Mouse (Mus musculus) MEL (cell line): Measurements from ENCODE around the gene Mob4. TPM values are rescaled to one million over a fixed set of nuclear protein-coding genes. Genes with fewer than 3 reads are reported as not detected.

Source experiments
- DNase-seq: peaks from one replicate; pipeline ENCODE4 v3.0.0; 2011; ENCODE audit warnings: low read depth, low spot score
- H3K27ac ChIP-seq: 2 replicates; pipeline ENCODE4 v1.5.1; 2012; ENCODE audit warnings: low read depth, mild to moderate bottlenecking, control low read depth, low read length, moderate library complexity; ENCODE audit not compliant: control insufficient read depth
- H3K27me3 ChIP-seq, 2 experiments: fragments of 150-350 bp in 1 of 2; sonication (generic) in 1 of 2; 2 replicates each; pipeline ENCODE4 v1.6.1; 2012; ENCODE audit warnings: low read length in 2 of 2, mild to moderate bottlenecking in 2 of 2, improper control_type of control experiment in 1 of 2, moderate library complexity in 1 of 2; ENCODE audit not compliant: insufficient read depth in 2 of 2, control insufficient read depth in 1 of 2
- H3K36me3 ChIP-seq, 2 experiments: 2 replicates each; pipeline ENCODE4 v1.6.1; 2012 to 2014; ENCODE audit warnings: low read length in 2 of 2, improper control_type of control experiment in 1 of 2, inconsistent platforms in 1 of 2, mild to moderate bottlenecking in 1 of 2; ENCODE audit not compliant: insufficient read depth in 2 of 2, control insufficient read depth in 1 of 2
- H3K4me1 ChIP-seq, 2 experiments: fragments of 150-350 bp in 1 of 2; sonication (generic) in 1 of 2; 2 replicates each; pipeline ENCODE4 v1.6.1; 2012; ENCODE audit warnings: low read length in 2 of 2, improper control_type of control experiment in 1 of 2, mild to moderate bottlenecking in 1 of 2; ENCODE audit not compliant: insufficient read depth in 2 of 2, control insufficient read depth in 1 of 2
- H3K4me3 ChIP-seq, 2 experiments: fragments of 150-350 bp in 1 of 2; sonication (generic) in 1 of 2; 2 replicates each; pipeline ENCODE4 v1.5.1; 2012; ENCODE audit warnings: low read depth in 2 of 2, low read length in 2 of 2, mild to moderate bottlenecking in 2 of 2, moderate library complexity in 2 of 2, control low read depth in 1 of 2, improper control_type of control experiment in 1 of 2; ENCODE audit not compliant: control insufficient read depth in 1 of 2, insufficient read depth in 1 of 2
- H3K79me2 ChIP-seq: 2 replicates; pipeline ENCODE4 v1.6.1; 2012; ENCODE audit warnings: mild to moderate bottlenecking, low read length, moderate library complexity; ENCODE audit not compliant: control insufficient read depth, poor library complexity, insufficient read depth
- H3K9ac ChIP-seq: 2 replicates; pipeline ENCODE4 v1.6.1; 2012; ENCODE audit warnings: low read depth, mild to moderate bottlenecking, control low read depth, low read length, moderate library complexity; ENCODE audit not compliant: control insufficient read depth, poor library complexity, severe bottlenecking
- H3K9me3 ChIP-seq: fragments of 150-350 bp; sonication (generic); replicated peaks from 2 replicates; pipeline ENCODE4 v1.6.1; 2012; ENCODE audit warnings: mild to moderate bottlenecking, low read length, improper control_type of control experiment, moderate library complexity; ENCODE audit not compliant: insufficient read depth
- CHD1 ChIP-seq: IDR thresholded peaks from 2 replicates; pipeline ENCODE4 v1.6.1; 2012; ENCODE audit warnings: low read depth, mild to moderate bottlenecking, inconsistent platforms, low read length, improper control_type of control experiment
- CHD2 ChIP-seq: IDR thresholded peaks from 2 replicates; pipeline ENCODE4 v1.6.1; 2011; ENCODE audit warnings: low read length, improper control_type of control experiment
- CTCF ChIP-seq, 3 experiments: IDR thresholded peaks in 2 of 3; conservative IDR thresholded peaks in 1 of 3; 2 replicates each; pipeline ENCODE4 v1.5.1; 2011 to 2012; ENCODE audit warnings: low read length in 3 of 3, low read depth in 2 of 3, mild to moderate bottlenecking in 2 of 3, improper control_type of control experiment in 1 of 3, inconsistent platforms in 1 of 3, mixed read lengths in 1 of 3, moderate library complexity in 1 of 3; ENCODE audit not compliant: control insufficient read depth in 1 of 3, insufficient read depth in 1 of 3, poor library complexity in 1 of 3, severe bottlenecking in 1 of 3
- EP300 ChIP-seq, 2 experiments: IDR thresholded peaks; 2 replicates each; pipeline ENCODE4 v1.6.1; 2011; ENCODE audit warnings: improper control_type of control experiment in 2 of 2, low read length in 2 of 2, low read depth in 1 of 2, mild to moderate bottlenecking in 1 of 2
- ETS1 ChIP-seq: IDR thresholded peaks from 2 replicates; pipeline ENCODE4 v1.6.1; 2012; ENCODE audit warnings: low read depth, mild to moderate bottlenecking, inconsistent platforms, low read length, improper control_type of control experiment, moderate library complexity
- GATA1 ChIP-seq: IDR thresholded peaks from 2 replicates; pipeline ENCODE4 v1.6.1; 2011; ENCODE audit warnings: low read depth, low read length, improper control_type of control experiment
- HCFC1 ChIP-seq: IDR thresholded peaks from 2 replicates; pipeline ENCODE4 v1.6.1; 2012; ENCODE audit warnings: low read depth, mild to moderate bottlenecking, inconsistent platforms, low read length, improper control_type of control experiment, moderate library complexity
- JUND ChIP-seq: IDR thresholded peaks from 2 replicates; pipeline ENCODE4 v1.6.1; 2011; ENCODE audit warnings: low read depth, mild to moderate bottlenecking, improper control_type of control experiment, low read length
- MAX ChIP-seq: IDR thresholded peaks from 2 replicates; pipeline ENCODE4 v1.6.1; 2011; ENCODE audit warnings: low read length, improper control_type of control experiment
- MAZ ChIP-seq: IDR thresholded peaks from 2 replicates; pipeline ENCODE4 v1.6.1; 2012; ENCODE audit warnings: low read depth, mild to moderate bottlenecking, inconsistent platforms, low read length, improper control_type of control experiment
- MEF2A ChIP-seq: IDR thresholded peaks from 2 replicates; pipeline ENCODE4 v1.6.1; 2014; ENCODE audit warnings: low read depth, mild to moderate bottlenecking, inconsistent platforms, low read length, improper control_type of control experiment; ENCODE audit not compliant: poor library complexity, insufficient replicate concordance, severe bottlenecking; ENCODE audit errors: extremely low read depth
- MXI1 ChIP-seq: IDR thresholded peaks from 2 replicates; pipeline ENCODE4 v1.6.1; 2011; ENCODE audit warnings: mild to moderate bottlenecking, low read depth, low read length, improper control_type of control experiment
- MYB ChIP-seq: IDR thresholded peaks from 2 replicates; pipeline ENCODE4 v1.6.1; 2011; ENCODE audit warnings: mild to moderate bottlenecking, low read depth, low read length, improper control_type of control experiment
- NRF1 ChIP-seq: IDR thresholded peaks from 2 replicates; pipeline ENCODE4 v1.6.1; 2014; ENCODE audit warnings: low read depth, mild to moderate bottlenecking, inconsistent platforms, low read length, improper control_type of control experiment, moderate library complexity; ENCODE audit not compliant: poor library complexity, insufficient read depth, severe bottlenecking
- POLR2A ChIP-seq, 2 experiments: IDR thresholded peaks; 2 replicates each; pipeline ENCODE4 v1.6.1; 2011 to 2012; ENCODE audit warnings: low read length in 2 of 2, mild to moderate bottlenecking in 2 of 2, control low read depth in 1 of 2, improper control_type of control experiment in 1 of 2, low read depth in 1 of 2, moderate library complexity in 1 of 2; ENCODE audit not compliant: control insufficient read depth in 1 of 2, insufficient read depth in 1 of 2, poor library complexity in 1 of 2
- POLR2AphosphoS5 ChIP-seq: IDR thresholded peaks from 2 replicates; pipeline ENCODE4 v1.6.1; 2012; ENCODE audit warnings: low read depth, borderline replicate concordance, mild to moderate bottlenecking, inconsistent platforms, low read length, moderate library complexity, mixed read lengths
- RAD21 ChIP-seq: IDR thresholded peaks from 2 replicates; pipeline ENCODE4 v1.6.1; 2011; ENCODE audit warnings: mild to moderate bottlenecking, low read depth, low read length, improper control_type of control experiment
- TAL1 ChIP-seq: IDR thresholded peaks from 2 replicates; pipeline ENCODE4 v1.6.1; 2012; ENCODE audit warnings: mild to moderate bottlenecking, inconsistent platforms, low read length, moderate library complexity, mixed read lengths
- TCF12 ChIP-seq: IDR thresholded peaks from 2 replicates; pipeline ENCODE4 v1.6.1; 2014; ENCODE audit warnings: low read depth, mild to moderate bottlenecking, inconsistent platforms, low read length, improper control_type of control experiment, moderate library complexity
- UBTF ChIP-seq: IDR thresholded peaks from 2 replicates; pipeline ENCODE4 v1.6.1; 2012; ENCODE audit warnings: low read depth, mild to moderate bottlenecking, inconsistent platforms, low read length, improper control_type of control experiment, moderate library complexity, borderline replicate concordance; ENCODE audit not compliant: insufficient read depth
- USF1 ChIP-seq: IDR thresholded peaks from 2 replicates; pipeline ENCODE4 v1.6.1; 2014; ENCODE audit warnings: low read depth, mild to moderate bottlenecking, inconsistent platforms, low read length, improper control_type of control experiment, moderate library complexity
- USF2 ChIP-seq, 2 experiments: IDR thresholded peaks; 2 replicates each; pipeline ENCODE4 v1.6.1; 2011 to 2012; ENCODE audit warnings: improper control_type of control experiment in 2 of 2, low read length in 2 of 2, borderline replicate concordance in 1 of 2, inconsistent platforms in 1 of 2, low read depth in 1 of 2, mild to moderate bottlenecking in 1 of 2; ENCODE audit not compliant: insufficient read depth in 1 of 2
- ZC3H11A ChIP-seq: IDR thresholded peaks from 2 replicates; pipeline ENCODE4 v1.6.1; 2012; ENCODE audit warnings: low read depth, mild to moderate bottlenecking, inconsistent platforms, low read length, improper control_type of control experiment
- polyA plus RNA-seq, 2 experiments: library from polyadenylated mRNA; stranded (reverse) in 1 of 2; unstranded in 1 of 2; fragments of >175 nt in 1 of 2; fragments of >200 nt in 1 of 2; gene quantifications; 2 replicates each; pipeline versions ENCODE4 v1.2.1 to v1.2.4; 2012; ENCODE audit warnings: low replicate concordance in 2 of 2, low read depth in 1 of 2; ENCODE audit not compliant: insufficient read length in 2 of 2, insufficient read depth in 1 of 2, missing spikeins in 1 of 2
- total RNA-seq: library from RNA; depleted of rRNA; stranded (reverse); fragments of 300-350 nt; gene quantifications from 2 replicates; pipeline ENCODE4 v1.2.3, GENCODE M21; 2012

Mob4 gene
- total and polyA plus RNA-seq, 3 experiments, result 22.0 to 62.1 (median 26.6) TPM

DNA sequence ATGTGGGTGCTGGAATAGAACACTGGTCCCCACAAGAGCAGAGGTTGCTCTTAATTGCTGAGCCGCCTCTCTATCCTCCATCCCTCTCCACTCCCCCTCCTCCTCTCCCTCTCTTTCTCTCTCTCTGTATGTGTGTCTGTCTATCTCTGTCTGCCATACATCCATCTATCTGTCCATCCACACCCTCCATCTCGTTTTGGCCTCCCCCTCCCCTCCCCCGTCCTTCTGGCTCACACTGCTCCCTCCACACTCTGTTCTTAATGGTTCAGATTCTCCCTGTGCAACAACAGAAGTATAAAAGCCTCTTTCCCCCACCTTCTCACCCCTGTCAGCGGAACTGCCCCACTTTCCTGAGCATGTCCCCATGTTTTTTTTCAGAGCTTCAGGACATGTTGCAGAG is 36.5 kb downstream of the Mob4 start:
- H3K4me3 ChIP-seq, result no peak overlapping the region
- TF ChIP-seq MAZ, result no peak
- no peak for TF ChIP-seq ETS1
- TF ChIP-seq CHD1, result no peak
- no peak for TF ChIP-seq GATA1
- no peak for TF ChIP-seq MAX
- no peak for TF ChIP-seq TAL1
- TF ChIP-seq USF1, result no peak
- TF ChIP-seq POLR2A (IDR thresholded peaks at IDR 0.05; ENCODE audit: control insufficient read depth in 1 of 2, insufficient read depth in 1 of 2, low read depth in 1 of 2, low read length in 2 of 2, poor library complexity in 1 of 2), result no peak
- TF ChIP-seq JUND, result no peak
- TF ChIP-seq TCF12, result no peak
- TF ChIP-seq USF2 (IDR thresholded peaks at IDR 0.05; ENCODE audit: borderline replicate concordance in 1 of 2, insufficient read depth in 1 of 2, low read depth in 1 of 2, low read length in 2 of 2), result no peak
- no peak for TF ChIP-seq CTCF (IDR thresholded peaks at IDR 0.05 in 2 of 3, conservative IDR thresholded peaks at IDR 0.05 in 1 of 3; ENCODE audit: control insufficient read depth in 1 of 3, insufficient read depth in 1 of 3, low read depth in 2 of 3, low read length in 3 of 3, poor library complexity in 1 of 3, severe bottlenecking in 1 of 3)
- no peak for TF ChIP-seq NRF1
- TF ChIP-seq UBTF, result no peak
- TF ChIP-seq MXI1, result no peak
- H3K4me1 ChIP-seq, result no peaks in the 10 kb centered on the region
- H3K9me3 ChIP-seq, result no peaks in the 10 kb centered on the region
- H3K27ac ChIP-seq, result no peak overlapping the region
- H3K36me3 ChIP-seq, result no peaks in the 10 kb centered on the region
- no peak for DNase-seq
- H3K27me3 ChIP-seq, result no peaks in the 10 kb centered on the region
- H3K9ac ChIP-seq, result no peak overlapping the region
- no peaks in the 10 kb centered on the region for H3K79me2 ChIP-seq

GRCm38 (mm10) chr1:55168591-55168990 is 37.6 kb downstream of the Mob4 start:
- Histone ChIP-seq H3K4me1 (no peaks in the 10 kb centered on the region), H3K79me2 (no peaks in the 10 kb centered on the region)
- DNase-seq, result no peak

More at GRCm38 (mm10) chr1:55168591-55168990, 37.6 kb downstream of the Mob4 start:
- Histone ChIP-seq H3K36me3 (no peaks in the 10 kb centered on the region), H3K4me3 (no peak overlapping the region), H3K27me3 (no peaks in the 10 kb centered on the region), H3K9ac (no peak overlapping the region), H3K27ac (no peak overlapping the region), H3K9me3 (no peaks in the 10 kb centered on the region)
- no peak for TF ChIP-seq MAZ
- TF ChIP-seq USF1, result no peak
- no peak for TF ChIP-seq POLR2AphosphoS5
- TF ChIP-seq RAD21, result no peak
- no peak for TF ChIP-seq MYB
- TF ChIP-seq MEF2A, result no peak
- TF ChIP-seq ZC3H11A, result no peak
- TF ChIP-seq HCFC1, result no peak
- no peak for TF ChIP-seq TCF12
- TF ChIP-seq EP300 (IDR thresholded peaks at IDR 0.05; ENCODE audit: low read depth in 1 of 2, low read length in 2 of 2), result no peak
- TF ChIP-seq CHD2, result no peak
- TF ChIP-seq CHD1, result no peak
- no peak for TF ChIP-seq GATA1
- TF ChIP-seq, all 39 proteins: peak for 0
